Mouse (Mus musculus) brain, embryonic 14.5 days (tissue): ENCODE data around the gene Polr2j.

Source experiments
- CTCF ChIP-seq: fragments of 200-500 bp; IDR thresholded peaks from 2 replicates; pipeline ENCODE4 v1.5.1; 2012; ENCODE audit warnings: inconsistent platforms, mild to moderate bottlenecking, moderate library complexity, borderline replicate concordance; ENCODE audit not compliant: insufficient read depth, insufficient read length; ENCODE audit errors: extremely low read depth
- POLR2A ChIP-seq: fragments of 200-500 bp; IDR thresholded peaks from 2 replicates; pipeline ENCODE4 v1.6.1; 2012; ENCODE audit warnings: mild to moderate bottlenecking, inconsistent platforms, borderline replicate concordance; ENCODE audit not compliant: poor library complexity, insufficient read depth, insufficient read length, severe bottlenecking; ENCODE audit errors: extremely low read depth

GRCm38 (mm10) chr5:136115891-136116783 lies at the start of gene Polr2j:
- TF ChIP-seq CTCF (peak; percentile 98), POLR2A (peak; percentile 59; the same call in 1 of the 2 replicates)
